Mouse (Mus musculus) ovary, postnatal 36 days (tissue): Measurements from ENCODE around the gene Fam168b.
A peak's percentile ranks its signal among the peaks of the same experiment; 100 is the strongest.

Experiments
- DNase-seq: peaks from one replicate; pipeline ENCODE4 v3.0.0; 2022; ENCODE audit warnings: low spot score, mixed read lengths

Gene Fam168b

GRCm38 (mm10) chr1:34812407-34813247, 30.2 kb downstream of the Fam168b start:
- no peak for DNase-seq

DNA sequence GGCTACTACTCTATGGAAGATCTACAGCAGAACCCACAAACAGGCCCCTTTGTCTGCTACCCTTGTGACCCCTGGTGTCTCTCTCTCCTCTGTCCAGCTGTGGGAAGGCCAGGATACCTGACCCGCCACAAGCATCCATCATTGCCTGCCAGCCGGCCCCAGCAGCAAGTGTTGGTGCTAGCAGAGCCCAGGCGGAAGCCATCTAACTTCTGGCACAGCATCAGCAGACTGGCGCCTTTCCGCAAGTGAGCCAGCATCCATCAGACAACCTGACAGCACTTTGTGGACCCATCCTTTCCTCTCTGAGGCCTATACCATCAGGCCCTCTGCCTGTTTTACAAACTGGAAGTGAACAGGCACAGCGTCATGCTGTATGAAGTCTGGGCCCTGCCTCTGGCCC, 31.3 kb downstream of the Fam168b start:
- DNase-seq, result no peak

GRCm38 (mm10) chr1:34811035-34811434, 31.8 kb downstream of the Fam168b start:
- no peak for DNase-seq

DNA sequence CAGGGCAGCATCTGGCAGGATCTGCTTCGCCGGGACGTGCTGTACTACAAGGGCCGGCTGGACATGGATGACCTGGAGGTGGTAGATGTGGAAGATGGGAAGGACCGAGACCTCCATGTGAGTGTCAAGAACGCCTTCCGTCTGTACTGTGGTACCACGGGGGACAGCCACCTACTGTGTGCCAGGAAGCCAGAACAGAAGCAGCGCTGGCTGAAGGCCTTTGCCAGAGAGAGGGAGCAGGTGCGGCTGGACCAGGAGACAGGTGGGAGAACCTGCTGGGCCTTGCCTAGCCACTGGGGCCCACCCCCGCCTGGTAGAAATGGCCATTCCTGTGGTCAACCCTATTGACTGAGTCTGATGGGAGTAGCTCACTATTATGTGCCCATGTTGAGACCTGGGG, 32.6 kb downstream of the Fam168b start:
- no peak for DNase-seq

GRCm38 (mm10) chr1:34808445-34808844, 34.4 kb downstream of the Fam168b start:
- no peak for DNase-seq

GRCm38 (mm10) chr1:34805931-34806520, 36.8 kb downstream of the Fam168b start:
- no peak for DNase-seq

DNA sequence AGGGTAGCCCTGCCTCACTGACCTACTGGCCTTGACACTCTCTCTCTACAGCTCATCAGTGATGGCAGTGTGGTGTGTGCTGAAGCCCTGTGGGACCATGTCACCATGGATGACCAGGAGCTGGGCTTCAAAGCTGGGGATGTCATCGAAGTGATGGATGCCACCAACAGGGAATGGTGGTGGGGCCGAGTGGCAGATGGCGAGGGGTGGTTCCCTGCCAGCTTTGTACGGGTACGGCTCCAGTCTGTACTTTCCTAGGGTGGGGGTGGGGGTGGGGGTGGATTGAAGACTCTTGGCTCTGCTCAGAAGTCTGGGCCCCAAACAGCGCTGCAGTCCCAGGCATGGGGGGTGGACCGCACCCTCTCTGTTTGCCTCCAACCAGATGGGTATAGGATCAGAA, 38.0 kb downstream of the Fam168b start:
- DNase-seq, result no peak

- no peak for DNase-seq
These were observed 40.6 kb downstream of the Fam168b start for GRCm38 (mm10) chr1:34802290-34802642.

DNA sequence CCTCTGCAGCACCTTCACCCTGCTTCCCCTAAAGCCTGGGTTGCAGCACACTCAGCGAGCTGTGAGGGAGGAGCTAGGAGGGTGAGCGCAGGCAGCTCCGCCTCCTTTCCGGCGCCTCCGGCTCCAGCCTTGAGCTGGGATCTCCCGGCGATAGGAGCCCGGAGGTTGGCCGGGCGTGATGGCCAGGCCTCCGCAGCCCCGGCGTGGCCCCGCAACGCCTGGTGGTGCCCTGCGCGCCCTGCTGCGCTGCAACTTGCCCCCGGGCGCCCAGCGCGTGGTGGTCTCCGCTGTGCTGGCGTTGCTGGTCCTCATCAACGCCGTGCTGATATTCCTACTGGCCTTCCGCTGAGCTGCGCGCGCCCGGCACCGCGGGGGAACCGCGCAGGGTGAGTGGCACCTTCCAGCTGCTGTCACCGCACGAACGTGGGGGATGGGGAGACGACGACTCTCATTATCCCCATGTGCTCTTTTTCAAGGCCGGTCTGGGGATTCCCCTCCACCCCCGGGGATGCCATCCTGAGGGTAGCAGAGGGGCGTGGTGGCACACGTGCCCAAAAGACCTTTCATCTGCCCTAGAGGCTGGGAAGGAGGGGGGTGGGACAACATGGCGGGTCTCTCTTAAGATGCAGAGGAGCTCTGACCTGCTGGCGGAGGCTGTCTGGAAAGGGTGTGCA, 41.1 kb downstream of the Fam168b start:
- peak; percentile 76 for DNase-seq

- DNase-seq, result no peak
These were observed 43.7 kb downstream of the Fam168b start for GRCm38 (mm10) chr1:34799140-34799539.

- DNase-seq, result no peak
These were observed 49.3 kb downstream of the Fam168b start for GRCm38 (mm10) chr1:34793304-34794300.

GRCm38 (mm10) chr1:34783538-34784161, 59.2 kb downstream of the Fam168b start:
- no peak for DNase-seq

- DNase-seq, result no peak
These were observed 67.0 kb downstream of the Fam168b start for GRCm38 (mm10) chr1:34775870-34776269.

- DNase-seq, result no peak
These were observed 74.0 kb downstream of the Fam168b start for GRCm38 (mm10) chr1:34768875-34769274.

GRCm38 (mm10) chr1:34767851-34768250, 75.0 kb downstream of the Fam168b start:
- DNase-seq, result peak; percentile 9

- peak; percentile 20 for DNase-seq
These were observed 76.0 kb downstream of the Fam168b start for GRCm38 (mm10) chr1:34766899-34767298.
